Mouse (Mus musculus) megakaryocyte, embryonic 14.5 days (primary cell): Measurements from ENCODE around the gene Tnfrsf11a. TPM values are rescaled to one million over a fixed set of nuclear protein-coding genes. Genes with fewer than 3 reads are reported as not detected.

Source experiments
- H3K27me3 ChIP-seq: replicated peaks from 2 replicates; pipeline ENCODE3; 2012; ENCODE audit warnings: inconsistent platforms
- H3K36me3 ChIP-seq: replicated peaks from 2 replicates; pipeline ENCODE3; 2012; ENCODE audit warnings: low read length, inconsistent platforms, mixed read lengths
- H3K4me1 ChIP-seq: 2 replicates; pipeline ENCODE4 v1.6.1; 2012; ENCODE audit warnings: inconsistent platforms
- H3K4me3 ChIP-seq: replicated peaks from 2 replicates; pipeline ENCODE3; 2012; ENCODE audit warnings: moderate library complexity, mild to moderate bottlenecking, inconsistent platforms
- H3K9me3 ChIP-seq: 2 replicates; pipeline ENCODE4 v1.6.1; 2012; ENCODE audit warnings: inconsistent platforms
- FLI1 ChIP-seq: IDR thresholded peaks from 2 replicates; pipeline ENCODE4 v1.6.1; 2012; ENCODE audit warnings: low read length, inconsistent platforms, mixed read lengths
- GATA1 ChIP-seq: IDR thresholded peaks from 3 replicates; pipeline ENCODE4 v1.6.1; 2012; ENCODE audit warnings: mixed read lengths, low read length, inconsistent platforms, borderline replicate concordance
- polyA plus RNA-seq: library from polyadenylated mRNA; stranded (reverse); fragments of >175 nt; gene quantifications from 2 replicates; pipeline ENCODE4 v1.2.3, GENCODE M21; 2012; ENCODE audit warnings: low replicate concordance; ENCODE audit not compliant: insufficient read depth

Tnfrsf11a gene
- polyA plus RNA-seq, 1 experiment = 0.21 TPM

GRCm38 (mm10) chr1:105784257-105785016 is 3.9 kb downstream of the Tnfrsf11a start:
- Histone ChIP-seq H3K36me3 (no peaks in the 10 kb centered on the region), H3K4me1 (peaks cover 23% of the 10 kb centered on the region), H3K27me3 (peaks cover 47% of the 10 kb centered on the region)

GRCm38 (mm10) chr1:105785146-105785545 is 4.6 kb downstream of the Tnfrsf11a start:
- no peaks in the 10 kb centered on the region for H3K36me3 ChIP-seq
- H3K4me3 ChIP-seq = no peak overlapping the region
- TF ChIP-seq GATA1 = no peak
- no peak for TF ChIP-seq FLI1
- H3K9me3 ChIP-seq = no peaks in the 10 kb centered on the region
- peaks cover 22% of the 10 kb centered on the region for H3K4me1 ChIP-seq
- H3K27me3 ChIP-seq = peaks cover 40% of the 10 kb centered on the region

More at GRCm38 (mm10) chr1:105784257-105785016, 3.9 kb downstream of the Tnfrsf11a start:
- Histone ChIP-seq H3K9me3 (no peaks in the 10 kb centered on the region), H3K4me3 (no peak overlapping the region)
- TF ChIP-seq FLI1 = no peak
- TF ChIP-seq GATA1 = no peak

GRCm38 (mm10) chr1:105786731-105787357 is 6.3 kb downstream of the Tnfrsf11a start:
- TF ChIP-seq FLI1 (no peak), GATA1 (no peak)
- Histone ChIP-seq H3K36me3 (no peaks in the 10 kb centered on the region), H3K9me3 (no peaks in the 10 kb centered on the region), H3K27me3 (peaks cover 23% of the 10 kb centered on the region), H3K4me1 (peaks cover 7% of the 10 kb centered on the region), H3K4me3 (peak overlapping the region; percentile 28)

- no peak for TF ChIP-seq GATA1
- TF ChIP-seq FLI1 = no peak
- no peaks in the 10 kb centered on the region for H3K36me3 ChIP-seq
- H3K27me3 ChIP-seq = peaks cover 7% of the 10 kb centered on the region
- peak overlapping the region; percentile 62 for H3K4me3 ChIP-seq
- H3K9me3 ChIP-seq = peaks cover 1% of the 10 kb centered on the region
- peaks cover 5% of the 10 kb centered on the region for H3K4me1 ChIP-seq
Measured at GRCm38 (mm10) chr1:105790103-105790502, 9.6 kb downstream of the Tnfrsf11a start.

- TF ChIP-seq GATA1 (no peak), FLI1 (no peak)
- peaks cover 3% of the 10 kb centered on the region for H3K27me3 ChIP-seq
- H3K9me3 ChIP-seq = peaks cover 15% of the 10 kb centered on the region
- no peaks in the 10 kb centered on the region for H3K36me3 ChIP-seq
- no peak overlapping the region for H3K4me3 ChIP-seq
- H3K4me1 ChIP-seq = peaks cover 3% of the 10 kb centered on the region
Measured at GRCm38 (mm10) chr1:105794670-105795069, 14.2 kb downstream of the Tnfrsf11a start.

GRCm38 (mm10) chr1:105795705-105796104 is 15.2 kb downstream of the Tnfrsf11a start:
- Histone ChIP-seq H3K36me3 (no peaks in the 10 kb centered on the region), H3K4me1 (no peaks in the 10 kb centered on the region; the same call in 1 of the 2 replicates), H3K9me3 (peaks cover 15% of the 10 kb centered on the region), H3K4me3 (no peak overlapping the region), H3K27me3 (peaks cover 3% of the 10 kb centered on the region)
- TF ChIP-seq FLI1 = no peak
- no peak for TF ChIP-seq GATA1

- H3K4me3 ChIP-seq = no peak overlapping the region
- TF ChIP-seq GATA1 = no peak
- no peak for TF ChIP-seq FLI1
- peaks cover 9% of the 10 kb centered on the region for H3K9me3 ChIP-seq
- H3K36me3 ChIP-seq = no peaks in the 10 kb centered on the region
- H3K4me1 ChIP-seq = peaks cover 9% of the 10 kb centered on the region
- peaks cover 3% of the 10 kb centered on the region for H3K27me3 ChIP-seq
Measured at GRCm38 (mm10) chr1:105800570-105800969, 20.1 kb downstream of the Tnfrsf11a start.

- Histone ChIP-seq H3K4me3 (no peak overlapping the region), H3K27me3 (peaks cover 3% of the 10 kb centered on the region), H3K9me3 (0 out of 2 replicates have a peak, but pooled peaks cover 3% of the 10 kb centered on the region), H3K4me1 (peaks cover 13% of the 10 kb centered on the region), H3K36me3 (no peaks in the 10 kb centered on the region)
- no peak for TF ChIP-seq GATA1
- no peak for TF ChIP-seq FLI1
Measured at GRCm38 (mm10) chr1:105801252-105801651, 20.7 kb downstream of the Tnfrsf11a start.

- H3K4me1 ChIP-seq = peaks cover 13% of the 10 kb centered on the region
- no peak for TF ChIP-seq GATA1
- no peak for TF ChIP-seq FLI1
- no peaks in the 10 kb centered on the region for H3K36me3 ChIP-seq
- H3K4me3 ChIP-seq = peak overlapping the region; percentile 66
- H3K27me3 ChIP-seq = peaks cover 3% of the 10 kb centered on the region
- H3K9me3 ChIP-seq = no peaks in the 10 kb centered on the region
Measured at GRCm38 (mm10) chr1:105802941-105803340, 22.4 kb downstream of the Tnfrsf11a start.

- H3K4me1 ChIP-seq = peaks cover 13% of the 10 kb centered on the region
- H3K36me3 ChIP-seq = no peaks in the 10 kb centered on the region
- peaks cover 3% of the 10 kb centered on the region for H3K27me3 ChIP-seq
- H3K9me3 ChIP-seq = no peaks in the 10 kb centered on the region
- no peak overlapping the region for H3K4me3 ChIP-seq
- TF ChIP-seq FLI1 = no peak
- TF ChIP-seq GATA1 = no peak
Measured at GRCm38 (mm10) chr1:105804285-105804684, 23.8 kb downstream of the Tnfrsf11a start.

- Histone ChIP-seq H3K9me3 (no peaks in the 10 kb centered on the region), H3K4me1 (peaks cover 13% of the 10 kb centered on the region), H3K4me3 (no peak overlapping the region), H3K36me3 (no peaks in the 10 kb centered on the region), H3K27me3 (peaks cover 3% of the 10 kb centered on the region)
- TF ChIP-seq FLI1 (no peak), GATA1 (no peak)
Measured at GRCm38 (mm10) chr1:105805565-105805964, 25.0 kb downstream of the Tnfrsf11a start.
